Mouse (Mus musculus): Measurements from ENCODE around the gene Fbxw24. TPM values are rescaled to one million over a fixed set of nuclear protein-coding genes. Genes with fewer than 3 reads are reported as not detected.
"Not testable (repeated sequence)": the region's sequence is repeated elsewhere in the genome, so short reads cannot be mapped to it uniquely, and the experiment has no call there.

The Fbxw24 gene
- not detected in 2 replicates for total RNA-seq (2015)
- total RNA-seq (2017): not detected in 2 replicates

DNA sequence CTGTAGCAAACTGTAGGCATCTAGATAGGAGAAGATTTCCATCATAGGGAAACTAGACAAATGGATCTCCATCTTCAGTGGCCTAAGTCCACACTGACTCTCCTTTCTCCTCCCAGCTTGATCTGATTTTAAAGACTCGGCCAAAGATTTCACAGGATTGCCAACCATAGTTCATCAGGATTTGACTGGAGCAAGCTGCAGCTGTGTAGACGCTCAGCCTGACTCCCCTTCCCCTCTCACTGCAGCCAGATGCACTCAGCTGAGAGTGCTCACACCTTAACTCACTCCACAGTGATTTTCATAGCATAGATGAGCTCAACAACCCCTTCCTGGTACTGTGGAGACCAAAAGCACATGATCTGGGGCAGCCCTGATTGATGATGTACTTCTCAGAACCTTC is at the start of gene Fbxw24:
Gene Fbxw24, minus strand, starts transcription at position 101 of the 400 bp plus-strand sequence.
- ATAC-seq (replicated peaks; ENCODE audit: poor library complexity): not testable (repeated sequence)

DNA sequence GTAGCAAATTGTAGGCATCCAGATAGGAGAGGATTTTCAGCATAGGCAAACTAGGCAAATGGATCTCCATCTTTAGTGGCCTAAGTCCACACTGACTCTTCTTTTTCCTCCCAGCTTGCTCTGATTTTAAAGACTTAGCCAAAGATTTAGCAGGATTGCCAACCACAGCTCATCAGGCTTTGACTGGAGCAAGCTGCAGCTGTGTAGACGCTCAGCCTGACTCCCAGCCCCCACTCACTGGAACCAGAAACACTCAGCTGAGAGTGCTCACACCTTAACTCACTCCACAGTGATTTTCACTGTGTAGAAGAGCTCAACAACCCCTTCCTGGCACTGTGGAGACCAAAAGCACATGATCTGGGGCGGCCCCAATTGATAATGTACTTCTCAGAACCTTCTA is 38.7 kb upstream of the Fbxw24 start, which contains the start of gene Fbxw25:
Gene Fbxw25, minus strand, starts transcription at position 101 of the 400 bp plus-strand sequence.
- not testable (repeated sequence) for ATAC-seq (replicated peaks; ENCODE audit: poor library complexity)

- ATAC-seq (replicated peaks; ENCODE audit: poor library complexity): not testable (repeated sequence)
These were observed 19.0 kb downstream of the Fbxw24 start for GRCm38 (mm10) chr9:109606837-109607236.

DNA sequence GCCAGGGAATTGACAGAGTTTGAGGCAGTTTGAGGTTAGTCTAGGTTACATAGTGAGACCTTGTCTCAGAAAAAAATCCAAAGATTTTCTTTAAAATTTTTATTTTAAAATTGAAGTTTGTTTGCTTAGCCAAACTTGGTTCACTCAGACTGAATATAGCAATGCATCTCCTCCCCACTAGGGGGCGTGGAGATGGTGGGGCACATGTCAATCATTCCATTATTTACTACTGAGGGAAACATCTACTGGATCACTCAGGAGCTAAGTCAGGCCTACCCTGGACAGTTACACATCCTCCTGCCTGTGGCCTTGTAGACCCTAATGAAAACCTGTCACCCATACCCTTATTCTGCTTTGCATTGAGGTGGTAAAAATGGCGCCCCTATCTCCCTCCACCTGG is 23.7 kb downstream of the Fbxw24 start:
- peak; percentile 48; the same call in 1 of the 2 replicates for ATAC-seq (replicated peaks; ENCODE audit: poor library complexity)

DNA sequence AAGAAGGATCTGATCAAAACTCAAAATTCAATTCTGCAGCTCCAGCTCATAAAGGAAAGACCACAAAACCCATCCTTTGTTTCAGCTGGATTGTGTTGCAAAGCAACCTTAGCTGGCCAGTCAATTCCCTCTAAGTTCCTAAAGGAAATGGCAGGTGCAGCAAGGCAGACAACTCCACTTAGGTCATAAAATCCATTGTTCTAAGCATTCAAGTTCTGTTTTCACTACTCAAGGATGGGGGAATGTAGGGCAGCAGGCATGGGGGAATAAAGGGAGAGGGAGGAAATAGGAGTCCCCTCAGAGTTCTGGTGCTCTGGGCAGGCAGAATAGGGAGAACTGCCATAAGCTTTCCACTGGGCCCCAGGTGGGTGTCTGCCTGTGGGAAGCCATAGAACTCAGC is 28.6 kb downstream of the Fbxw24 start:
- ATAC-seq (replicated peaks; ENCODE audit: poor library complexity): no peak

DNA sequence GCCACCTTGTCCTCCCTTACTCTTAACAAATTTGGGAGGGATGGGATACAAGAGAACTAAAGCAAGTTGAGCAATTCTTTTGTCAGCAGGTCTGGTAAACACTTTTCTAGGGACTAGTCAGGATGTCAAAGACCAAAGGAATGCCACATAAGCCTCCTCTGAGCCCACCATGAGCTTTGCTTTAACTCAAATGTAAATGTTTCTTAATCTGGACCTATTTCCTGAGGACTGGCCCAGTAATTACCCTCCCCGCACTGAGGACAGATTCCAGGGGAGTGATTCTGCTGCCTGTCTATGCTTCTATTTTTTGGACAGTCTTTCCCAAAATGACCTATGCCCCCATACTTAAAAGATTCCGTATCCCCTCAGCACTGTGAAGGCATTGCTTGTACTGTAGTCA is 31.0 kb downstream of the Fbxw24 start:
- no peak for ATAC-seq (replicated peaks; ENCODE audit: poor library complexity)

- ATAC-seq (replicated peaks; ENCODE audit: poor library complexity): not testable (repeated sequence)
These were observed 57.7 kb downstream of the Fbxw24 start, which contains the start of gene Fbxw15 for GRCm38 (mm10) chr9:109568162-109568561. TSS of gene Fbxw15 (minus strand) at chr9:109568262.

DNA sequence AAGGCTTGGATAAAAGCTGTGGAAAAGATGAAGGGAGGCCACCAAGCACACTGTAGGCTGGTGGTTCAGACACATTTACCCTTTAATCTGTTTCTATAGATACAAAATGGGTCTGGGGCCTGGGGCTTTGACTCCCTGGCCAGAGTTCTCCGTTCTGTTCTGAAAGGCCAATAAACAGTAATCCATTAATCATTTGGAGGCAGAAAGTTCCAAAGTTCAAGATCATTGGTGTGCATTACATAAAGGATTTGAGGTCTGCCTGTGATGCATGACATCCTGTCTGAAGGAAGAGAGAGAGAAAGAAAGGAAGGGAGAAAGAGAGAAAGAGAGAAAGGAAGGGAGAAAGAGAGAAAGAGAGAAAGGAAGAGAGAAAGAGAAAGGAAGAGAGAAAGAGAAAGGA is 60.3 kb downstream of the Fbxw24 start:
- no peak for ATAC-seq (replicated peaks; ENCODE audit: poor library complexity)

DNA sequence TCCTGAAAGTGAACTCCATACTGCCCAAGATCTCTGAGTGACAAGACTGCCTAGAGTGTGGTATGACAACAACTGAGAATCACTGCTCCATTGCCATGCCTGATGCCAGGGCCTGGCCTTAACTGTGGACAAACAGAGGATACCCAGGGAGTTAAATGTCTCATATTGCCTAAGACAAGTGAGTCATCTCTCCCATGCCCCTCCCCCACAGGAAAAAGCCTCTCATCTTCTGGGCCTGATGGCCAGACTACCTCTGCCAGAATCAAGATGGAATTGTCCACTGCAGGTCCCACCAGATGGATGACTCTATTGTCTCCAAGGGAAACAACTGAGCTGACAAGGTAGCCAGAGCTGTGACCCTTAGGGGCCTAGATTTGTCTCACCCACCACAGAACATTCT is 63.8 kb downstream of the Fbxw24 start:
- ATAC-seq (replicated peaks; ENCODE audit: poor library complexity): not testable (repeated sequence)

DNA sequence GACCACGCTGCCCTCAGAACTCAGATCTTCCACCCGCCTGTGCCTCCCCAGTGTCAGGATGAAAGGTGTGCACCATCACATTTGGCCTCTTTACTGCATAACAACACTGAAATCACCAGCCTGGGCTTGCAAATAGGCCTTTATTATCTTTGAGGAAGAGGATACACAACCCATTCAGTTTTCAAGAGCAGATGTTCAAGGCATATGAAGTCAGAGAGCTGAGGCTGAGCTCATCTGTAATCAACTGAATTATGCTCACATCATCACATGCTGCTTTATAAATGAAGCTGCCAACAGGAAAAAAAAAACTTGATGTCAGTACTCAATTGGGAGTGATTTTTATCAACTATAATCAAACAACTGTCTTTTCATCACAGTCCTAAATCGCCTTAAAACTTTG is 73.4 kb downstream of the Fbxw24 start:
- ATAC-seq (replicated peaks; ENCODE audit: poor library complexity): no peak

Other genes starting within 250 kb of the Fbxw24 start
- not detected in 2 replicates for gene Fbxw22, start 221.8 kb downstream of the Fbxw24 start, total RNA-seq (2015)
- gene Fbxw22, start 221.8 kb downstream of the Fbxw24 start, total RNA-seq (2017): not detected in 2 replicates
- not detected in 2 replicates for gene Fbxw16, start 176.9 kb downstream of the Fbxw24 start, total RNA-seq (2015)
- not detected in 2 replicates for gene Fbxw16, start 176.9 kb downstream of the Fbxw24 start, total RNA-seq (2017)
- not detected in 2 replicates for gene Fbxw19, start 130.2 kb downstream of the Fbxw24 start, total RNA-seq (2015)
- gene Fbxw19, start 130.2 kb downstream of the Fbxw24 start, total RNA-seq (2017): not detected in 2 replicates
- gene Fbxw15, start 57.8 kb downstream of the Fbxw24 start, total RNA-seq (2015): not detected in 2 replicates
- gene Fbxw15, start 57.8 kb downstream of the Fbxw24 start, total RNA-seq (2017): not detected in 2 replicates
- not detected in 2 replicates for gene Fbxw25, start 38.6 kb upstream of the Fbxw24 start, total RNA-seq (2015)
- not detected in 2 replicates for gene Fbxw25, start 38.6 kb upstream of the Fbxw24 start, total RNA-seq (2017)
- gene Fbxw18, start 76.6 kb upstream of the Fbxw24 start, total RNA-seq (2015): not detected in 2 replicates
- gene Fbxw18, start 76.6 kb upstream of the Fbxw24 start, total RNA-seq (2017): not detected in 2 replicates
- gene Fbxw26, start 120.0 kb upstream of the Fbxw24 start, total RNA-seq (2015): not detected in 2 replicates
- gene Fbxw26, start 120.0 kb upstream of the Fbxw24 start, total RNA-seq (2017): not detected in 2 replicates
- gene Fbxw27, start 164.6 kb upstream of the Fbxw24 start, total RNA-seq (2015): not detected in 2 replicates
- not detected in 2 replicates for gene Fbxw27, start 164.6 kb upstream of the Fbxw24 start, total RNA-seq (2017)
- not detected in 2 replicates for gene Spink8, start 186.2 kb upstream of the Fbxw24 start, total RNA-seq (2015)
- gene Spink8, start 186.2 kb upstream of the Fbxw24 start, total RNA-seq (2017): not detected in 2 replicates
- gene Nme6, start 206.7 kb upstream of the Fbxw24 start, total RNA-seq (2015): 60.6 and 62.4 TPM in 2 replicates
- 40.7 and 45.1 TPM in 2 replicates for gene Nme6, start 206.7 kb upstream of the Fbxw24 start, total RNA-seq (2017)
- gene Camp, start 223.6 kb upstream of the Fbxw24 start, total RNA-seq (2015): 257 and 482 TPM in 2 replicates
- 178 and 390 TPM in 2 replicates for gene Camp, start 223.6 kb upstream of the Fbxw24 start, total RNA-seq (2017)
- gene Cdc25a, start 249.5 kb upstream of the Fbxw24 start, total RNA-seq (2015): 28.8 and 33.8 TPM in 2 replicates
- gene Cdc25a, start 249.5 kb upstream of the Fbxw24 start, total RNA-seq (2017): 46.3 and 55.2 TPM in 2 replicates

Measured in megakaryocyte progenitor cell, adult 5-6 weeks (primary cell).